Mouse (Mus musculus) Patski (cell line): Measurements from ENCODE around the gene Snn. TPM values are rescaled to one million over a fixed set of nuclear protein-coding genes. Genes with fewer than 3 reads are reported as not detected.

Experiments used
- ATAC-seq: fragments of 100-300 bp; one replicate; pipeline ENCODE4 v1.8.0; 2021
- CTCF ChIA-PET: fragments of 350-600 bp; sonication (Branson Sonifier 250); formaldehyde crosslinking; loops from one replicate; lab custom pipeline; 2022; ENCODE audit warnings: inconsistent platforms; lab: Charles Lee
- POLR2A ChIA-PET: fragments of 350-600 bp; sonication (Branson Sonifier 250); formaldehyde crosslinking; loops from one replicate; lab custom pipeline; 2022; ENCODE audit warnings: antibody characterized with exemption, inconsistent platforms; lab: Charles Lee
- DNase-seq: peaks from one replicate; pipeline ENCODE4 v3.0.0-alpha.2; 2011; ENCODE audit warnings: low read depth, low spot score
- H3K27me3 ChIP-seq: fragments of 371-371 bp; one replicate; pipeline ENCODE4 v1.5.1; 2021
- CTCF ChIP-seq: fragments of 100-300 bp; IDR thresholded peaks from one replicate; pipeline ENCODE4 v1.5.1; 2021
- in situ Hi-C: fragments of 300-500 bp; cut with MboI; formaldehyde crosslinking; loops from 3 replicates; pipeline ENCODE4 v1.11.1; 2018; ENCODE audit warnings: low pct_unique_long_range_greater_than_20kb, mixed read lengths
- polyA plus RNA-seq: library from polyadenylated mRNA; unstranded; gene quantifications from one replicate; pipeline ENCODE4 v1.2.3, GENCODE M21; 2021

Gene Snn
- polyA plus RNA-seq, 1 experiment from 2014 or later, result 105 TPM

DNA sequence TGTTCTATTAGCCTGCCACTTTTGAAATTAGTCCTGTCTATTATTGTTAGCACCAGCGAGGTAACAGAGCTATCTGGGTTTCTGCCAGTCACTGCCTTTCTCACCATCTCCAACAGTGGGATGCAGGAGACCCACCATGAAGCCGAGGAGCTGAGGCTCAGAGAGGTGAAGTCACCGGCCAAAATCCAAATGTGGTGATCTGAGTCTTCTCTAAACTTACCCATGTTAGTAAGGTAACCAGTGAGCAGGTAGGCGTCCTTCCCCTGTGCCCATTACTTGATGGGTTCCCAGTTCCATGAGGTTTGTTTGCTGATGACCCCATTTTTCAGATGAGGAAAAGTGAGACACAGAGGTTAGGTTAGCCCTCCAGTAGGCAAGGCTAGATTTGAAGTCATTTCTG lies 3.6 kb downstream of the Snn start:
- no peak for ATAC-seq
- TF ChIP-seq CTCF, result no peak
- in situ Hi-C loops, result no loop called here
- CTCF ChIA-PET, result interaction anchor here (1.3 to 2.4 kb wide), 2 partner anchors 22 to 28 kb away, joined by 5 to 6 read pairs; no protein-coding TSS in a partner anchor
- DNase-seq, result no peak
- POLR2A ChIA-PET, result no interaction called here
- H3K27me3 ChIP-seq, result no peaks in the 10 kb centered on the region

DNA sequence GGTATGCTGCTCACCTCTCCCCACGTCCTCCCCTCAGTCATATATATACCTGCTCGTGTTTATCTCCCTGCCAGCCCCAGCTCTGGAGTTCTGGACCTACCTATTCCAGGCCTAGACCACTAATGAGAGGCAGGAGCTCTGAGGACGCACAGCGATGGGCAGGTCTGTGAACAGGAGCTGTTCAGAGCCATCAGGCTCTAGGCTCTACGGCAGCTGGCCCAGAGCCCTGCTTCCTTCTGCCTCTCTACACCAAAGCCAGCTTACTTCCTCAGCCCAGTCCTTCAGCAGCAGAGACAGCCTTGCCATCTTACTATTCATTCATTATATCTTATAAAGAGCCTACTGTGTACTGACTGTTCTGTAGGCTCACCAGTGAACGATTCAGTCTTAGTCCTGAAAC lies 4.0 kb downstream of the Snn start:
- ChIA-PET POLR2A (no interaction called here), CTCF (interaction anchor here (0.9 to 2.4 kb wide), 3 partner anchors 22 to 29 kb away, joined by 3 to 6 read pairs (median 5); no protein-coding TSS in a partner anchor)
- DNase-seq, result no peak
- H3K27me3 ChIP-seq, result no peaks in the 10 kb centered on the region
- no peak for TF ChIP-seq CTCF
- ATAC-seq, result no peak
- in situ Hi-C loops, result no loop called here

GRCm38 (mm10) chr16:11065431-11065830 lies 4.7 kb downstream of the Snn start:
- in situ Hi-C loops, result no loop called here
- ChIA-PET CTCF (interaction anchor here (0.9 to 2.4 kb wide), 2 partner anchors 21 to 30 kb away, joined by 3 to 6 read pairs; no protein-coding TSS in a partner anchor), POLR2A (no interaction called here)
- DNase-seq (no peak), ATAC-seq (no peak)
- no peaks in the 10 kb centered on the region for H3K27me3 ChIP-seq
- TF ChIP-seq CTCF, result no peak

DNA sequence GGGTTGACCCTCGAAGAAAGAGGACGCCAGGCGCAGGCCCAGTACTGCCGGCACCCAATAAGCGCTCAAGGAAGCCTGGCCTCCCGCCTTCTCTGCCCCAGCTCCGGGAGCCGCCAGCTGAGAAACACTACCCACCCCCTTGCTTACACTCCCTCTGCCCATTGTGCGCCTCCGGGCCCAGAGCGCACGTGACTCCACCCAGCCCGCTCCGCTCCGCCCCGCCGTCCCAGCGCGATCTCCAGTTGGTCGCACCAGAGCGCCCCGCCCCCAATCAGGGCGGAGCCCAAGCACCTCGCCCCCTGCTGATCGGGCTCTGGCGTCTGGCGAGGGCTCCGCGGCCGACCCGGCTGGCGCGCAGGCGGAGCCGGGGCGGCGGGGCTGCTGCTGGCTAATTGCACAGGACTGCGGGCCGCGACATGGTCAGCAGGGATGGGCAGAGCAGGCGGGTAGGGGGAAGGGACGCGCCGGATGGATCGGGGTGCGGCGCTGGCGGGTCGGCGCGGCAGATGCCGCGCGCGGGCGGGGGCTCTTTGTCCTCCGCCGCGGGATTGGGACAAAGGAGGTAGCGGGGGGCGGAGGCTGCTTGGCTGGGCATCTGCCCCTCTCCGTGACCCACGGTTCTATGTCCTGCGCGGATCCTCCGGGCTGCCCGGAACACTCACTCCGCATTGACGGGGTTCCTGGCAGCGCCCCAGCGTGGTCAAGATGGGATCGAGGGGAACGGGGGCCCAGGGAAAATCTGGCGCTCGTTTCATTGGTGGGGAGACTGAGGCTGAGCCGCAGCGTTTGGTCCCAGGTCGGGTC lies 5.5 kb downstream of the Snn start, which contains the start of gene Litaf:
TSS of gene Litaf (minus strand) at position 129 of the 804 bp plus-strand sequence.
- DNase-seq, result peak; percentile 77
- ATAC-seq, result peak; percentile 66
- H3K27me3 ChIP-seq, result no peaks in the 10 kb centered on the region
- TF ChIP-seq CTCF, result no peak
- POLR2A ChIA-PET, result interaction anchor here (0.6 to 1.4 kb wide), 5 partner anchors 8 to 63 kb away, joined by 3 to 5 read pairs (median 3); no protein-coding TSS in a partner anchor
- in situ Hi-C loops, result no loop called here
- CTCF ChIA-PET, result interaction anchor here (0.9 to 2.4 kb wide), 7 partner anchors 8 to 32 kb away, joined by 3 to 7 read pairs (median 4); no protein-coding TSS in a partner anchor

DNA sequence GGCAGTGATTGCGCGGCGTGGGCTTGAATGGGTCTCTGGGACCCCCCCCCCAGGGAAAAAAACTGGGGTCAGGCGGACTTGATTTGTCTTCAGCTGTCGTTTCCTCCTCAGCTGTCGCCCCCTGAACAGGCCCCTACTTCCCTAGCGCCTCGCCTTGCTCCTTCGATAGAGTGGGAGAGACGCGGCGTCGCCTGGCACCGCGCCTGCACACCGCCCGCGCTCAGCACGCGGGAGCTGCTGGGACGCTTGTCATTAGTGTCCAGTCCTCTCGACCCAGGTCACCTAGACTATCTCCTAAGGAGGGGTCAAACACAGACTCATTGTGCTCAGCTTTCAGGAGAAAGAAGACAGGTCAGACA lies 6.1 kb downstream of the Snn start:
- ChIA-PET POLR2A (interaction anchor here (0.6 to 1.4 kb wide), 6 partner anchors 8 to 63 kb away, joined by 3 to 5 read pairs (median 4); no protein-coding TSS in a partner anchor), CTCF (interaction anchor here (0.9 to 2.4 kb wide), 6 partner anchors 8 to 33 kb away, joined by 3 to 7 read pairs (median 4); no protein-coding TSS in a partner anchor)
- no peak for TF ChIP-seq CTCF
- no peak for ATAC-seq
- DNase-seq, result no peak
- no peaks in the 10 kb centered on the region for H3K27me3 ChIP-seq
- in situ Hi-C loops, result no loop called here

DNA sequence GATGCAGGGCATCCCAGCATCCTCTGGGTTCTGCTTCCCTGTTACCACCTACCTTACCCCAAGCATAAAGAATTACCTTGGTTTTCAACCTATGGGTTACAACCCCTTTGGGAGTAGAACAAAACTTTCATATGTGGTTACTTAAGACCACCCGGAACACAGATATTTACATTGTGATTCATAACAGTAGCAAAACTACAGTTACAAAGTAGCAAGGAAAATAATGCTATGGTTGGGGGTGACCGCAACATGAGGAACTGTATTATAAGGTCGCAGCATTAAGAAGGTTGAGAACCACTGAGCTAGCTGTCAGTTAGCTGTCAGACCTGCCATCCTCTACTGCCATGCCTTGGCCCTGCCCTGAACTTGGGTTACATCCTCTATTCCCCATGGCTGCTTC lies 7.9 kb downstream of the Snn start:
- no peak for TF ChIP-seq CTCF
- no peak for DNase-seq
- CTCF ChIA-PET, result interaction anchor here (1.3 to 2.4 kb wide), 3 partner anchors 33 to 40 kb away, joined by 3 to 7 read pairs (median 3); no protein-coding TSS in a partner anchor
- in situ Hi-C loops, result no loop called here
- POLR2A ChIA-PET, result no interaction called here
- ATAC-seq, result no peak
- H3K27me3 ChIP-seq, result no peaks in the 10 kb centered on the region

DNA sequence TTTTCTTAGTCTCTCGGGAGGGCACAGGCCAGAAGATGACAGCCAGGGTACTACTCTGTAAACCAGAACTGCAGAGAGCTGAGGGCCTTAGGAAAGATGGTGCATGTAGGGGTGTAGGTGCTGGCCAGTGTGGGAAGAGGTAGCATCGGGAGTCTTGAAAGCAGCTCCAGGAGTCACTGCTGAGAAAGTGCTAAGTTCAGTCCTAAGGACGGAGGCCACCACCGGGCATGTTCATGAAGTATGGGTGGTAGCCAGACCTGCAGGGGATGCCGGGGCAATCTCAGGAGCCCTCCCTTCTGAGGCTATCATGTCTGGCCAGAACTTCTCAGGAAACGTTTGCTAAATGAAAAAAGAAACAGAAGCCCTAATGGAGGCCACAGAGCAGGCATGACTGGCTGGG lies 8.5 kb downstream of the Snn start:
- no peaks in the 10 kb centered on the region for H3K27me3 ChIP-seq
- DNase-seq (no peak), ATAC-seq (no peak)
- in situ Hi-C loops, result no loop called here
- TF ChIP-seq CTCF, result no peak
- ChIA-PET POLR2A (no interaction called here), CTCF (interaction anchor here (1.3 to 1.8 kb wide), 3 partner anchors 34 to 39 kb away, joined by 3 to 4 read pairs (median 3); no protein-coding TSS in a partner anchor)

- in situ Hi-C loops, result no loop called here
- DNase-seq, result no peak
- ATAC-seq, result no peak
- ChIA-PET CTCF (interaction anchor here (1.8 kb wide), 1 partner anchor 35 kb away, joined by 4 read pairs; no protein-coding TSS in a partner anchor), POLR2A (no interaction called here)
- no peak for TF ChIP-seq CTCF
- no peaks in the 10 kb centered on the region for H3K27me3 ChIP-seq
Observed at GRCm38 (mm10) chr16:11069710-11070420, 9.1 kb downstream of the Snn start.

- no peak for ATAC-seq
- no peak for DNase-seq
- ChIA-PET CTCF (interaction anchor here (0.8 to 2.6 kb wide), 5 partner anchors 10 to 37 kb away, joined by 3 to 11 read pairs (median 8); no protein-coding TSS in a partner anchor), POLR2A (no interaction called here)
- TF ChIP-seq CTCF, result no peak
- in situ Hi-C loops, result no loop called here
- no peaks in the 10 kb centered on the region for H3K27me3 ChIP-seq
Observed at GRCm38 (mm10) chr16:11071176-11071575, 10.4 kb downstream of the Snn start.

GRCm38 (mm10) chr16:11071887-11072286 lies 11.1 kb downstream of the Snn start:
- no peaks in the 10 kb centered on the region for H3K27me3 ChIP-seq
- CTCF ChIA-PET, result interaction anchor here (0.9 to 2.6 kb wide), 4 partner anchors 10 to 36 kb away, joined by 3 to 11 read pairs (median 8); no protein-coding TSS in a partner anchor
- DNase-seq (no peak), ATAC-seq (no peak)
- TF ChIP-seq CTCF, result no peak
- POLR2A ChIA-PET, result interaction anchor here (1.3 to 2.3 kb wide), 2 partner anchors 16 to 21 kb away, joined by 3 to 6 read pairs; no protein-coding TSS in a partner anchor
- in situ Hi-C loops, result no loop called here
